Mouse (Mus musculus): ENCODE measurements around the gene Gm17174. TPM values are rescaled to one million over a fixed set of nuclear protein-coding genes. Genes with fewer than 3 reads are reported as not detected.
"Not testable (repeated sequence)": the region's sequence is repeated elsewhere in the genome, so short reads cannot be mapped to it uniquely, and the experiment has no call there.

Gm17174 gene
- not detected in 2 replicates for polyA plus RNA-seq (2016; fragmentation: Nextera tagmentation; extraction: Ambion mirVana)

GRCm38 (mm10) chr14:51592039-51592438, at the start of gene Gm17174:
Gm17174 (minus strand) TSS chr14:51592139.
- not testable (repeated sequence) for H3K27ac ChIP-seq; H3K36me3 ChIP-seq; DNase-seq (ENCODE audit: low spot score); H3K27me3 ChIP-seq (ENCODE audit: low read depth, poor library complexity, severe bottlenecking); H3K4me3 ChIP-seq; H3K4me1 ChIP-seq; H3K9me3 ChIP-seq (replicated peaks)
- 92% methylated on average over 4 of the region's 4 CpGs for WGBS

GRCm38 (mm10) chr14:51635566-51635965, 43.6 kb upstream of the Gm17174 start, which contains the start of gene Gm4181:
Gm4181 (minus strand) TSS chr14:51635666.
- not testable (repeated sequence) for H3K4me3 ChIP-seq; H3K9me3 ChIP-seq (replicated peaks); H3K27me3 ChIP-seq (ENCODE audit: low read depth, poor library complexity, severe bottlenecking); H3K36me3 ChIP-seq; H3K27ac ChIP-seq; H3K4me1 ChIP-seq; DNase-seq (ENCODE audit: low spot score)
- WGBS = 100% methylated on average over 1 of the region's 1 CpGs

GRCm38 (mm10) chr14:51632426-51632825, 40.5 kb upstream of the Gm17174 start:
- H3K9me3 ChIP-seq (replicated peaks); DNase-seq (ENCODE audit: low spot score); H3K4me1 ChIP-seq; H3K27me3 ChIP-seq (ENCODE audit: low read depth, poor library complexity, severe bottlenecking); H3K27ac ChIP-seq; H3K36me3 ChIP-seq; H3K4me3 ChIP-seq: not testable (repeated sequence)
- WGBS = 81% methylated on average over 1 of the region's 1 CpGs

DNA sequence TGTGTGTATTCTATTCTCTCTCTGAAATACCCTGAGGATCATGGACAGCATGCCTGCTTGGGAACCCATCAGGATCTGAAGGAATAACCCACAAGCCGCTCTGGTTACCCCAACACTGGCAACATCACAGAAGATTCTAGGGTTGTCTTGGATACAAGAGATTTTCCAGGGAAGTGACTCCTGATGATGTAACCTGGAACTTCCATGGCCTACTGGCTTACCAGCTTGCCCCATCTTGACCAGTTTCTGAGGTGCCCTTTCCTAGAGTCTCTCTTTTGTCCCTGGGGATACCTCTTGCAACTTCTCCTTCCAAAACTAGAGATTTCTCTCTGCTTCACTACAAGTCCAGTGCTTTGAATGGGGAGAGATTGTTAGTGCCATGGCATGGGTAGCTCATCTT, 19.3 kb upstream of the Gm17174 start, which contains the start of gene Gm17078:
TSS of gene Gm17078 (minus strand) at position 101 of the 400 bp plus-strand sequence.
- Histone ChIP-seq H3K9me3 (replicated peaks) (no peaks in the 10 kb centered on the region), H3K4me3 (no peak within 1 kb of the TSS), H3K27ac (no peak within 1 kb of the TSS), H3K4me1 (no peaks in the 10 kb centered on the region), H3K36me3 (no peaks in the 10 kb centered on the region), H3K27me3 (ENCODE audit: low read depth, poor library complexity, severe bottlenecking) (no peaks in the 10 kb centered on the region)
- WGBS = 92% methylated on average over 1 of the region's 1 CpGs
- no peak for DNase-seq (ENCODE audit: low spot score)

GRCm38 (mm10) chr14:51573963-51574362, 18.0 kb downstream of the Gm17174 start, which contains the start of gene Gm17175:
Gm17175 (minus strand) TSS chr14:51574063.
- H3K4me1 ChIP-seq; DNase-seq (ENCODE audit: low spot score); H3K36me3 ChIP-seq; H3K27ac ChIP-seq; H3K4me3 ChIP-seq; H3K27me3 ChIP-seq (ENCODE audit: low read depth, poor library complexity, severe bottlenecking); H3K9me3 ChIP-seq (replicated peaks): not testable (repeated sequence)
- WGBS = 93% methylated on average over 2 of the region's 2 CpGs

DNA sequence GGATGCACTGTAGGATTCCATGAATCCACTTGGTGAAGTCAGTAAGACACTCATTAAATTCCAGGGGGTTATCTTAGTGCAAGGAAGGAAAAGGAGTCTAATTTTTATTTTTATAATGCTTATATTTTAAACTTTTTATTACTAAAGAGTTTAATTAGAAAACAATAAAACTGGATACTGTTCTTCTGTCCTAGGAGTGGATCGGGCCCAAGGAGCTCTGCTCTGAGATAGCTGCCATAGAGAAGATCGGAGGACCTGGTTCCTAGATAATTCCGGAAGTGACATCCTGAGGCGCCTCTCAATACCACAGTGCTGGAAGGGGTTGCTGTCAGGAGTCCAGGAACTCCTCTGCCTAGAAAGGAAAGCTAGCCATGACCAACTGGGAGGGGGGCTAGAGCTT, 39.4 kb downstream of the Gm17174 start, which contains the start of gene Gm5622:
TSS of gene Gm5622 (plus strand) at position 301 of the 400 bp plus-strand sequence.
- H3K27ac ChIP-seq = no peak within 1 kb of the TSS
- no peaks in the 10 kb centered on the region for H3K27me3 ChIP-seq (ENCODE audit: low read depth, poor library complexity, severe bottlenecking)
- H3K36me3 ChIP-seq = no peaks in the 10 kb centered on the region
- no peak for DNase-seq (ENCODE audit: low spot score)
- WGBS = 95% methylated on average over 4 of the region's 4 CpGs
- no peaks in the 10 kb centered on the region for H3K4me1 ChIP-seq
- no peak within 1 kb of the TSS for H3K4me3 ChIP-seq
- no peaks in the 10 kb centered on the region for H3K9me3 ChIP-seq (replicated peaks)

Other genes starting within 250 kb of the Gm17174 start
- not detected in 2 replicates for gene Gm7247, start 230.4 kb downstream of the Gm17174 start, polyA plus RNA-seq (2016; fragmentation: Nextera tagmentation; extraction: Ambion mirVana)
- not detected in 2 replicates for gene Vmn2r88, start 181.3 kb downstream of the Gm17174 start, polyA plus RNA-seq (2016; fragmentation: Nextera tagmentation; extraction: Ambion mirVana)
- not detected in 2 replicates for gene Vmn2r89, start 140.3 kb downstream of the Gm17174 start, polyA plus RNA-seq (2016; fragmentation: Nextera tagmentation; extraction: Ambion mirVana)
- gene Gm5622, start 39.3 kb downstream of the Gm17174 start, polyA plus RNA-seq (2016; fragmentation: Nextera tagmentation; extraction: Ambion mirVana) = 0.09 TPM in 1 of 2 replicates, not detected in the other
- not detected in 2 replicates for gene Gm17175, start 18.1 kb downstream of the Gm17174 start, polyA plus RNA-seq (2016; fragmentation: Nextera tagmentation; extraction: Ambion mirVana)
- gene Gm17078, start 19.2 kb upstream of the Gm17174 start, polyA plus RNA-seq (2016; fragmentation: Nextera tagmentation; extraction: Ambion mirVana) = not detected in 2 replicates
- gene Gm4181, start 43.5 kb upstream of the Gm17174 start, polyA plus RNA-seq (2016; fragmentation: Nextera tagmentation; extraction: Ambion mirVana) = not detected in 2 replicates
- not detected in 2 replicates for gene Gm17079, start 103.3 kb upstream of the Gm17174 start, polyA plus RNA-seq (2016; fragmentation: Nextera tagmentation; extraction: Ambion mirVana)
- gene Gm5800, start 125.0 kb upstream of the Gm17174 start, polyA plus RNA-seq (2016; fragmentation: Nextera tagmentation; extraction: Ambion mirVana) = not detected in 2 replicates
- gene Ang4, start 181.5 kb upstream of the Gm17174 start, polyA plus RNA-seq (2016; fragmentation: Nextera tagmentation; extraction: Ambion mirVana) = not detected in 2 replicates
- gene AY358078, start 207.9 kb upstream of the Gm17174 start, polyA plus RNA-seq (2016; fragmentation: Nextera tagmentation; extraction: Ambion mirVana) = not detected in 2 replicates